Mouse (Mus musculus): ENCODE data around the gene Zfp949. TPM values are rescaled to one million over a fixed set of nuclear protein-coding genes. Genes with fewer than 3 reads are reported as not detected.
A peak's percentile ranks its signal among the peaks of the same experiment; 100 is the strongest.
"Not testable (repeated sequence)": the region's sequence is repeated elsewhere in the genome, so short reads cannot be mapped to it uniquely, and the experiment has no call there.

Zfp949 gene
- polyA plus RNA-seq, 3 experiments from 2014 or later: 9.8 to 16.3 (median 16.3) TPM

GRCm38 (mm10) chr9:88542816-88543215 is 5.0 kb upstream of the Zfp949 start:
- no peak for ATAC-seq

- ATAC-seq: no peak
These were observed 2.3 kb upstream of the Zfp949 start for GRCm38 (mm10) chr9:88545534-88545933.

GRCm38 (mm10) chr9:88546166-88546565 is 1.7 kb upstream of the Zfp949 start:
- peak; percentile 47 for ATAC-seq

- ATAC-seq: no peak
These were observed 1.2 kb upstream of the Zfp949 start for GRCm38 (mm10) chr9:88546657-88547056.

GRCm38 (mm10) chr9:88547270-88547669 is 550 bp upstream of the Zfp949 start:
- ATAC-seq: peak; percentile 61

- no peak for ATAC-seq
These were observed 760 bp downstream of the Zfp949 start for GRCm38 (mm10) chr9:88548614-88548945.

- ATAC-seq: no peak
These were observed 5.3 kb downstream of the Zfp949 start for GRCm38 (mm10) chr9:88553071-88553470.

- ATAC-seq: no peak
These were observed 10.3 kb downstream of the Zfp949 start for GRCm38 (mm10) chr9:88558146-88558545.

GRCm38 (mm10) chr9:88561476-88561875 is 13.7 kb downstream of the Zfp949 start:
- ATAC-seq: not testable (repeated sequence)

- ATAC-seq: not testable (repeated sequence)
These were observed 22.7 kb downstream of the Zfp949 start for GRCm38 (mm10) chr9:88570471-88570870.

GRCm38 (mm10) chr9:88580591-88580990 is 32.8 kb downstream of the Zfp949 start, which contains the start of gene Trim43a:
Gene Trim43a, plus strand, starts transcription at chr9:88580891.
- ATAC-seq: not testable (repeated sequence)

- not testable (repeated sequence) for ATAC-seq
These were observed 45.9 kb downstream of the Zfp949 start for GRCm38 (mm10) chr9:88593708-88594107.

- peak; percentile 98 for ATAC-seq
These were observed 51.7 kb downstream of the Zfp949 start for GRCm38 (mm10) chr9:88599206-88600162.

Other genes with a start within 250 kb of the Zfp949 start
- gene Nt5e, start 220.8 kb upstream of the Zfp949 start, polyA plus RNA-seq (2017; shearing (Covaris generic)): 100 to 1,000 TPM in 2 of 3 experiments, 10 to 100 TPM in 1; 87.8 to 325 (median 303) TPM
- gene Snx14, start 109.1 kb upstream of the Zfp949 start, polyA plus RNA-seq (2017; shearing (Covaris generic)): 10 to 100 TPM; 39.9 to 44.0 (median 43.0) TPM
- gene Gm20537, start 91.4 kb upstream of the Zfp949 start, polyA plus RNA-seq (2017; shearing (Covaris generic)): under 1 TPM in 2 of 3 experiments, not detected in 1; 0.89 to 0.94 TPM
- 100 to 1,000 TPM; 101 to 143 (median 101) TPM for gene Syncrip, start 65.4 kb upstream of the Zfp949 start, polyA plus RNA-seq (2017; shearing (Covaris generic))
- not detected for gene Trim43a, start 32.9 kb downstream of the Zfp949 start, polyA plus RNA-seq (2017; shearing (Covaris generic))
- gene Mthfsl, start 172.3 kb downstream of the Zfp949 start, polyA plus RNA-seq (2017; shearing (Covaris generic)): 100 to 1,000 TPM; 118 to 144 (median 135) TPM
- gene Bcl2a1d, start 183.9 kb downstream of the Zfp949 start, polyA plus RNA-seq (2017; shearing (Covaris generic)): 100 to 1,000 TPM; 103 to 282 (median 149) TPM

Data from inflammation-experienced regulatory T-cells, adult 6 months (primary cell).